Mouse (Mus musculus) midbrain, embryonic 13.5 days (tissue): ENCODE measurements around the gene Itln1. TPM values are rescaled to one million over a fixed set of nuclear protein-coding genes. Genes with fewer than 3 reads are reported as not detected.

Source experiments
- ATAC-seq: fragments of 200-750 bp; cut with Nextera tagmentation; 2 replicates; pipeline ENCODE4 v1.8.0; 2017; ENCODE audit warnings: mild to moderate bottlenecking, moderate TSS enrichment, moderate library complexity
- H3K27ac ChIP-seq: fragments of 300-500 bp; sonication (generic); 2 replicates; pipeline ENCODE4 v1.5.1; 2015; ENCODE audit warnings: inconsistent platforms, mild to moderate bottlenecking, moderate library complexity
- H3K27me3 ChIP-seq: fragments of 300-500 bp; sonication (generic); 2 replicates; pipeline ENCODE4 v1.6.1; 2015; ENCODE audit warnings: mild to moderate bottlenecking, inconsistent platforms
- H3K36me3 ChIP-seq: fragments of 300-500 bp; sonication (generic); 2 replicates; pipeline ENCODE4 v1.6.1; 2015; ENCODE audit warnings: mild to moderate bottlenecking, inconsistent platforms
- H3K4me1 ChIP-seq: fragments of 300-500 bp; sonication (generic); replicated peaks from 2 replicates; pipeline ENCODE4 v1.6.1; 2015; ENCODE audit warnings: inconsistent platforms
- H3K4me2 ChIP-seq: fragments of 300-500 bp; sonication (generic); replicated peaks from 2 replicates; pipeline ENCODE4 v1.6.1; 2015; ENCODE audit warnings: moderate library complexity, mild to moderate bottlenecking, inconsistent platforms
- H3K4me3 ChIP-seq: fragments of 300-500 bp; sonication (generic); replicated peaks from 2 replicates; pipeline ENCODE4 v1.5.1; 2015; ENCODE audit warnings: mild to moderate bottlenecking, inconsistent platforms
- H3K9ac ChIP-seq: fragments of 300-500 bp; sonication (generic); replicated peaks from 2 replicates; pipeline ENCODE4 v1.6.1; 2015; ENCODE audit warnings: mild to moderate bottlenecking, inconsistent platforms
- H3K9me3 ChIP-seq: fragments of 300-500 bp; sonication (generic); 2 replicates; pipeline ENCODE4 v1.6.1; 2016; ENCODE audit warnings: mild to moderate bottlenecking, inconsistent platforms
- WGBS: fragments of 180-500 bp; shearing (Covaris S2); methylation state at CpG from one replicate; pipeline ENCODE4 v1.1.7; 2015; 5-methylcytosine and 5-hydroxymethylcytosine counted together
- polyA plus RNA-seq: library from polyadenylated mRNA; unstranded; fragments of >200 nt; fragmentation: Nextera tagmentation; extraction: Ambion mirVana; gene quantifications from 2 replicates; pipeline ENCODE4 v1.2.1, GENCODE M21; 2015

Itln1 gene
- polyA plus RNA-seq, 1 experiment from 2014 or later: not detected

- no peaks in the 10 kb centered on the region for H3K9me3 ChIP-seq
- WGBS: under 1% methylated on average over 53 of the region's 53 CpGs
- ATAC-seq: peak; percentile 74
These were observed 31.4 kb downstream of the Itln1 start for GRCm38 (mm10) chr1:171503592-171504291.

GRCm38 (mm10) chr1:171503250-171503591 lies 31.9 kb downstream of the Itln1 start, which contains the start of gene Alyref2:
Gene Alyref2, plus strand, starts transcription at chr1:171503478.
- WGBS: 0% methylated on average over 19 of the region's 19 CpGs
- Histone ChIP-seq H3K4me1 (peaks cover 10% of the 10 kb centered on the region), H3K9me3 (no peaks in the 10 kb centered on the region), H3K36me3 (peaks cover 14% of the 10 kb centered on the region), H3K4me2 (peak within 1 kb of the TSS; percentile 56), H3K4me3 (peak within 1 kb of the TSS; percentile 49), H3K27me3 (no peaks in the 10 kb centered on the region), H3K27ac (peak within 1 kb of the TSS; percentile 96), H3K9ac (peak within 1 kb of the TSS; percentile 70)
- ATAC-seq: peak; percentile 88

More at GRCm38 (mm10) chr1:171503592-171504291, 31.4 kb downstream of the Itln1 start:
- Histone ChIP-seq H3K4me2 (peak overlapping the region; percentile 56), H3K27ac (peak overlapping the region; percentile 96), H3K4me1 (peaks cover 10% of the 10 kb centered on the region), H3K9ac (peak overlapping the region; percentile 70), H3K4me3 (peak overlapping the region; percentile 49), H3K27me3 (no peaks in the 10 kb centered on the region), H3K36me3 (peaks cover 14% of the 10 kb centered on the region)

DNA sequence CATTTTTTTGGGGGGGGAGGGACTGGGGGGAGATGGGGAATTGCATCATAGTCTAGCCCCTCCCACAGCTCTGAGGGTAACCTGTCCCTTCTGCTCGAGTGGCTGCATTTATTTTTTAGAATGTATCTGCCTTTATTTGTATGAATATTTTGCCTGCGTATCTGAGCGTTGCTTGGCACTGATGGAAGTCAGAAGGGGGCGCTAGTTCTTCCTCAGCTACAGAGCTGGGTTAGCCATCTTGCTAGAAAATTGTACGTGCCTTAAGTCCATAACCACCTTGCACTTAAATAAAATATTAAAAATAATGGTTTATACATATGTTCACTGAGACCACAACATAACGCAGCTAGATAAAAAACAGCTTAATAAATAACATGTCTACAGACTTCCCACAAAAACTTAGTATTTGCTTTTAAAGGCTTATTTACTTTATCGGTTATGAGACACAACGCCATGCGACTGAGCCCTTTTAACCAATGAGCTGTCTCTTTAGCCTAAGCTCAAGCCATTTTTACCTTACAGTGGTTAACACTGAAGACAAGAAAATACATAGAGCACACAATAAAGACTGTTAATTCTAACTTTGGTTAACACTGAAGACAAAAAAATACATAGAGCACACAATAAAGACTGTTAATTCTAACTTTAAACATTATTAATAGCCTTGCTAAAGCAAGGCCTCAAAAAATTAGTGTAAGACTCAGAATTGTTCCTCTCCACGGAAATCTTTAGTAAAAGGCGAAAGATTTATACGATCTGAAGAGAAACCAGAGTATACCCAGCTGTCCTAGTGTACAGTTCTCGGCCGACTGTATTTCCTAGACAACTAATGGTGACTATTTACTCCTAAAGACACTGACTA lies 32.5 kb downstream of the Itln1 start:
- Histone ChIP-seq H3K9ac (peak overlapping the region; percentile 70; the same call in 1 of the 2 replicates), H3K27me3 (no peaks in the 10 kb centered on the region), H3K27ac (peak overlapping the region; percentile 96), H3K9me3 (no peaks in the 10 kb centered on the region), H3K36me3 (peaks cover 14% of the 10 kb centered on the region), H3K4me1 (peaks cover 10% of the 10 kb centered on the region), H3K4me3 (peak overlapping the region; percentile 49), H3K4me2 (peak overlapping the region; percentile 56)
- peak; percentile 84 for ATAC-seq
- WGBS: under 1% methylated on average over 14 of the region's 14 CpGs

- H3K27ac ChIP-seq: peak overlapping the region; percentile 77
- 0 out of 2 replicates have a peak overlapping the region, but pooled peaks have one; percentile 14 for H3K4me3 ChIP-seq
- no peak overlapping the region for H3K9ac ChIP-seq
- H3K4me2 ChIP-seq: peak overlapping the region; percentile 56
- no peaks in the 10 kb centered on the region for H3K27me3 ChIP-seq
- WGBS: 3% methylated on average over 5 of the region's 5 CpGs
- no peak for ATAC-seq
- H3K9me3 ChIP-seq: no peaks in the 10 kb centered on the region
- peaks cover 5% of the 10 kb centered on the region; the same call in 1 of the 2 replicates for H3K36me3 ChIP-seq
- peaks cover 10% of the 10 kb centered on the region for H3K4me1 ChIP-seq
These were observed 33.4 kb downstream of the Itln1 start for GRCm38 (mm10) chr1:171501636-171502080.

GRCm38 (mm10) chr1:171501016-171501610 lies 34.0 kb downstream of the Itln1 start:
- peaks cover 2% of the 10 kb centered on the region; the same call in 1 of the 2 replicates for H3K36me3 ChIP-seq
- H3K4me1 ChIP-seq: peaks cover 10% of the 10 kb centered on the region
- H3K27ac ChIP-seq: no peak overlapping the region
- no peaks in the 10 kb centered on the region for H3K9me3 ChIP-seq
- no peaks in the 10 kb centered on the region for H3K27me3 ChIP-seq
- H3K4me2 ChIP-seq: no peak overlapping the region; the same call in 1 of the 2 replicates
- H3K4me3 ChIP-seq: no peak overlapping the region
- 64% methylated on average over 6 of the region's 6 CpGs for WGBS
- ATAC-seq: no peak
- no peak overlapping the region for H3K9ac ChIP-seq

GRCm38 (mm10) chr1:171499856-171500255 lies 35.2 kb downstream of the Itln1 start:
- Histone ChIP-seq H3K4me2 (no peak overlapping the region), H3K27me3 (no peaks in the 10 kb centered on the region), H3K36me3 (no peaks in the 10 kb centered on the region), H3K9ac (no peak overlapping the region), H3K9me3 (peaks cover 3% of the 10 kb centered on the region; the same call in 1 of the 2 replicates), H3K4me3 (no peak overlapping the region), H3K27ac (peak overlapping the region; percentile 35; the same call in 1 of the 2 replicates), H3K4me1 (peaks cover 4% of the 10 kb centered on the region)
- ATAC-seq: no peak
- WGBS: 83% methylated on average over 5 of the region's 5 CpGs

GRCm38 (mm10) chr1:171495371-171495770 lies 39.7 kb downstream of the Itln1 start:
- no peak overlapping the region for H3K9ac ChIP-seq
- no peaks in the 10 kb centered on the region for H3K4me1 ChIP-seq
- no peak for ATAC-seq
- no peaks in the 10 kb centered on the region for H3K27me3 ChIP-seq
- H3K4me2 ChIP-seq: no peak overlapping the region
- 88% methylated on average over 6 of the region's 6 CpGs for WGBS
- H3K4me3 ChIP-seq: no peak overlapping the region
- H3K27ac ChIP-seq: no peak overlapping the region
- H3K36me3 ChIP-seq: no peaks in the 10 kb centered on the region
- peaks cover 10% of the 10 kb centered on the region for H3K9me3 ChIP-seq

DNA sequence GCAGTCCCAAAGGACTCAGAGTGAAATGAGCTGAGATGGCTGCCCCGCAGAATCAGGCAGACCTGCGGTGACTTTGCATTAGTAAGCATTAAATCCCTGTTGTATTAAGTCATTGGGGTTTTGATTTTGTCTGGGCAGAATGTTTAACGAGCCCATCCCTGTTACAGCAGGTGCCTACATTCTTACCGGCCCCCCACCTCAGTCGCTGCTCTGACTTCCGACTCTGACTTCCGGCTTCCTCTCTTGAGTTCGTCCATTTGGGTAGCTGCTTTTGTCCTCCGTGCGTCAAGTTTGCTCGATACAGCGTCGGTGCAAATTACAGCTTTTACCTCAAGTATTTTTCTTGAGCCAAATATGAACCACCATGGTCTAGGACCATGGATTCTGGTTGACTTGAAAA lies 40.9 kb downstream of the Itln1 start:
- Histone ChIP-seq H3K4me2 (no peak overlapping the region), H3K4me3 (no peak overlapping the region), H3K4me1 (no peaks in the 10 kb centered on the region), H3K36me3 (no peaks in the 10 kb centered on the region), H3K27ac (no peak overlapping the region), H3K9ac (no peak overlapping the region), H3K9me3 (peaks cover 14% of the 10 kb centered on the region), H3K27me3 (no peaks in the 10 kb centered on the region)
- WGBS: 91% methylated on average over 13 of the region's 13 CpGs
- no peak for ATAC-seq

GRCm38 (mm10) chr1:171478968-171479367 lies 56.1 kb downstream of the Itln1 start:
- H3K4me3 ChIP-seq: no peak overlapping the region
- peaks cover 11% of the 10 kb centered on the region for H3K9me3 ChIP-seq
- H3K9ac ChIP-seq: no peak overlapping the region
- no peaks in the 10 kb centered on the region for H3K36me3 ChIP-seq
- H3K27me3 ChIP-seq: no peaks in the 10 kb centered on the region
- no peaks in the 10 kb centered on the region for H3K4me1 ChIP-seq
- ATAC-seq: peak; percentile 58; the same call in 1 of the 2 replicates
- 62% methylated on average over 2 of the region's 2 CpGs for WGBS
- H3K4me2 ChIP-seq: no peak overlapping the region
- H3K27ac ChIP-seq: no peak overlapping the region

DNA sequence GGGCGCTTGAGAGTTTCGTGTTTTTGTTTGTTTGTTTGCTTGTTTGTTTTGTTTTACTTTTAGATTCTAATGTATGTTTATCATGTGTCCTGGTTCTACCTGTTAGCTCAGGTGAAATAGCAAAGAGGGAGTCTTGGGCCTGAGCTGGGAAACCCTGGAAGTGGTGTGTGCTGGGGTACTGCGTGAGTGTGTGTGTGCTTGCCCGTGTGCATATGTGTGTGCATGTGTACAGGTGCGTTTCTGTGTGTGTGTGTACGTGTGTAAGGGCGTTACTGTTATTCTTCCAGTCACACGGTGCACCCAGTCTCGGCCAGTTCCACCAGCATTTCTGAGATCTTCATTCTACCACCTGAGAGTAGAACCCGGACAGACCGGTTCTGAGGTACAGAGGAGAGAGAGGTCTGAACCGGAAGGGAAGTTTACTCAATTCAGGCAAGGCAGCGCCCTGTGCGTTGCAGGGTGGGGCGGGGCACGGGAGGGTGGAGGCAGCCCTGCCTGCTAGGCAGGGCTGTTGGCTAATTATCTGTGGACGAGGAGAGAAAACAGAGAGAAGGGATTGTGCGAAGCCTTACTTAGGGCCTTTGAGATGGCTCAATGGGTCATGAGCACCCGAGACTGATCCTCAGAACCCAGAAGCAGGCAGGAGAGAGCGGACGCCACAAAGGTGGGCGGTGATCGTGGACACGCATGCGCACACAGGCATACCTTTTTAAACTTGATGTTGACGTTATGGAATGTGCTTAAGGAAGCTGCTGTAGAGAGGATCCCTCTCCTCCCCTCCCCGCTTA lies 57.1 kb downstream of the Itln1 start:
- Histone ChIP-seq H3K9me3 (peaks cover 8% of the 10 kb centered on the region), H3K27me3 (no peaks in the 10 kb centered on the region), H3K36me3 (no peaks in the 10 kb centered on the region), H3K4me3 (peak overlapping the region; percentile 26), H3K4me1 (no peaks in the 10 kb centered on the region), H3K27ac (no peak overlapping the region), H3K4me2 (peak overlapping the region; percentile 32), H3K9ac (no peak overlapping the region)
- WGBS: 66% methylated on average over 27 of the region's 27 CpGs
- peak; percentile 70 for ATAC-seq

- Histone ChIP-seq H3K36me3 (no peaks in the 10 kb centered on the region), H3K4me1 (no peaks in the 10 kb centered on the region), H3K27ac (no peak overlapping the region), H3K9ac (no peak overlapping the region), H3K9me3 (peaks cover 5% of the 10 kb centered on the region; the same call in 1 of the 2 replicates), H3K4me2 (no peak overlapping the region), H3K27me3 (no peaks in the 10 kb centered on the region), H3K4me3 (no peak overlapping the region)
- ATAC-seq: no peak
- WGBS: 82% methylated on average over 8 of the region's 8 CpGs
These were observed 58.0 kb downstream of the Itln1 start for GRCm38 (mm10) chr1:171477123-171477522.
